Mouse (Mus musculus): Measurements from ENCODE around the gene Chn1. TPM values are rescaled to one million over a fixed set of nuclear protein-coding genes. Genes with fewer than 3 reads are reported as not detected.

Gene Chn1
- polyA plus RNA-seq, 1 experiment from 2014 or later = 118 TPM

DNA sequence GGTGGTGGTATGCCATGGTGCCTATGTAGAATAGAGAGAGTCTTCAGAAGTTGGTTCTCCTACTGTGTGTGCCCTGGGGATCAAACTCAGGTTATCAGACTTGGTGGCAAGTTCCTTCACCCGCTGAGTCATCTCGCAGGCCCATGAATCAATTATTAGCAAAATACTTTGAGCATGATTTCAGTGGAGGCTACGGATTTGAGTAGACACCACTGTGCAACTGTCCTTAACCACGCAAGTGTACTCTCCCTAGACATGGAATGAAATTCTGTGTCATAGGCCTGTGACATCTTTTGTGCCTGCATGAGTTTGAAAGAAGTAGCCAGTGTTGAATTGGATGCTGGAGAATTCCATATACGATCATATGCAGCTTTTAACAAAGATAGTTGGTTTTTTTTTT, 194.4 kb downstream of the Chn1 start:
- 91% methylated on average over 5 of the region's 5 CpGs for WGBS
- H3K36me3 ChIP-seq (replicated peaks; ENCODE audit: control insufficient read depth, insufficient read depth) = no peaks in the 10 kb centered on the region
- no peak for ATAC-seq (ENCODE audit: low FRiP score)

DNA sequence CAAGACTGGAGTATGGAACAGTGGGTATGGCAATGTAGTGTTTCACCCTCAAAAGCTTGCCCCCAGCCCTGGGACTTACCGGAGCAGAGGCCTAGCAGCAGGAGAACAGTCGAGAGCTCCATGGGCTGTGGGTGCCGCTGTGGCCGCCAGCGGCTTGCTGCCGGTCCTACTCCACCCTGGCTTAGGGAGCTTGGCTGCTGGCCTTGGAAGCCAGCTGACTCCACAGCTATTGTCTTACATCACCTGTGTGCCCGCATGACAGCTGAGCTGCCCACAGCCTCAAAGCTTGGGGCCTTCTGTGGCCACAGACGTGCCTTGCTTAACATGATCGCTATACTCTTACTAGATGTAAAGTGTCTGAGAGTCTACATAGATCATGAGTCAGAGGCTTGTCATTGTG, 195.0 kb downstream of the Chn1 start, which contains the start of gene Chrna1:
Gene Chrna1 (minus strand): TSS at position 173 of the 400 bp plus-strand sequence.
- Histone ChIP-seq H3K9ac (no peak within 1 kb of the TSS), H3K36me3 (replicated peaks; ENCODE audit: control insufficient read depth, insufficient read depth) (no peaks in the 10 kb centered on the region)

More for the DNA sequence above, 194.4 kb downstream of the Chn1 start:
- H3K27ac ChIP-seq = no peak overlapping the region
- H3K4me3 ChIP-seq (replicated peaks; ENCODE audit: low read length) = no peak overlapping the region
- H3K27me3 ChIP-seq (ENCODE audit: control insufficient read depth, insufficient read depth, low read length) = peaks cover 3% of the 10 kb centered on the region; the same call in 1 of the 2 replicates
- no peaks in the 10 kb centered on the region for H3K9me3 ChIP-seq (ENCODE audit: control insufficient read depth, low read length)
- no peak overlapping the region for H3K4me2 ChIP-seq (replicated peaks)
- DNase-seq (ENCODE audit: low spot score) = no peak
- H3K9ac ChIP-seq = no peak overlapping the region
- peaks cover 5% of the 10 kb centered on the region; the same call in 1 of the 2 replicates for H3K4me1 ChIP-seq (replicated peaks; ENCODE audit: control insufficient read depth, insufficient read depth, low read length)

DNA sequence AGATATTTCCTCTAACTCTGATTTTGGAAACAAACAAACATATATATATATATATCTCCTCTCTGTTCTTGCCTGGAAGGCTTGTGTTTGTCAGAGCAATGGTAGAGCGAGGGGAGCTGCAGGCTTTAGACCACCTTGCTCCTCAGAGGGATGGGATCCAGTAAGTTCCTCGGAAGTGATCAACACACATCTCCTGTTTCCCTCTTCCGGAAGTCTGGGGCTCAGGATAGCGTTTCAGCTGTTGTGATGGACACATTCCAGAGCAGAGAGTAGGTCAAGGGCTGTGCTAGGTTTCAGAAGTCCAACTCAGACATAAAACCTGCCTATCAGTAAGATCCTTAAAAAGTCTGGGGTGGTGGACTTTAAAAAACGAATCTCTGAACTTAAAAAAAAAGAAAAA, 196.0 kb downstream of the Chn1 start:
- Histone ChIP-seq H3K27ac (no peak overlapping the region), H3K27me3 (ENCODE audit: control insufficient read depth, insufficient read depth, low read length) (peaks cover 3% of the 10 kb centered on the region; the same call in 1 of the 2 replicates), H3K9me3 (ENCODE audit: control insufficient read depth, low read length) (no peaks in the 10 kb centered on the region), H3K4me2 (replicated peaks) (no peak overlapping the region), H3K36me3 (replicated peaks; ENCODE audit: control insufficient read depth, insufficient read depth) (no peaks in the 10 kb centered on the region), H3K9ac (no peak overlapping the region), H3K4me3 (replicated peaks; ENCODE audit: low read length) (no peak overlapping the region), H3K4me1 (replicated peaks; ENCODE audit: control insufficient read depth, insufficient read depth, low read length) (no peaks in the 10 kb centered on the region)
- DNase-seq (ENCODE audit: low spot score) = no peak
- WGBS = 67% methylated on average over 5 of the region's 5 CpGs
- ATAC-seq (ENCODE audit: low FRiP score) = no peak

More for the DNA sequence above, 195.0 kb downstream of the Chn1 start, which contains the start of gene Chrna1:
- 92% methylated on average over 9 of the region's 9 CpGs for WGBS
- Histone ChIP-seq H3K9me3 (ENCODE audit: control insufficient read depth, low read length) (no peaks in the 10 kb centered on the region), H3K27me3 (ENCODE audit: control insufficient read depth, insufficient read depth, low read length) (peaks cover 3% of the 10 kb centered on the region; the same call in 1 of the 2 replicates), H3K4me2 (replicated peaks) (no peak within 1 kb of the TSS), H3K4me3 (replicated peaks; ENCODE audit: low read length) (no peak within 1 kb of the TSS), H3K27ac (no peak within 1 kb of the TSS), H3K4me1 (replicated peaks; ENCODE audit: control insufficient read depth, insufficient read depth, low read length) (no peaks in the 10 kb centered on the region; the same call in 1 of the 2 replicates)
- ATAC-seq (ENCODE audit: low FRiP score) (no peak), DNase-seq (ENCODE audit: low spot score) (no peak)

DNA sequence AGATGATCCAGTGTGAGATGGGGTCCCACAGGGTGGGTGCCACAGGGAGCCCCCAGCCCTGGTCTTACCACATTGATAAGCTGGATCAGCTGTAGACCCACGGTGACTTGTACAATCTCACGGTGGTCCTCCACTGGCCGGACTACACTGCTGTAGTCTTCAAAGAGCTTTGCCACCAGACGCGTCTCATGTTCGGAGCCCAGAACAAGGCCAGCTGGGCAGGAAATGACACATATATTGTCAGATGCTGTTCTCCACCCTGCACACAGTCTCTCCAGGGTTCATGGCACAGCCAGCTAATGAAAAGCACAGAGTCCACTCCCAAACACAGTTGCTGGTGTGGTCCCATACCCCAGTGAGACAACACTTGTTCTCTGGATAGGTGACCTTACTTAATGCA, 200.7 kb downstream of the Chn1 start:
- Histone ChIP-seq H3K4me3 (replicated peaks; ENCODE audit: low read length) (no peak overlapping the region), H3K9ac (no peak overlapping the region), H3K4me1 (replicated peaks; ENCODE audit: control insufficient read depth, insufficient read depth, low read length) (no peaks in the 10 kb centered on the region), H3K4me2 (replicated peaks) (no peak overlapping the region), H3K27me3 (ENCODE audit: control insufficient read depth, insufficient read depth, low read length) (no peaks in the 10 kb centered on the region), H3K27ac (no peak overlapping the region), H3K36me3 (replicated peaks; ENCODE audit: control insufficient read depth, insufficient read depth) (no peaks in the 10 kb centered on the region), H3K9me3 (ENCODE audit: control insufficient read depth, low read length) (no peaks in the 10 kb centered on the region)
- ATAC-seq (ENCODE audit: low FRiP score) = no peak
- 84% methylated on average over 6 of the region's 6 CpGs for WGBS
- no peak for DNase-seq (ENCODE audit: low spot score)

DNA sequence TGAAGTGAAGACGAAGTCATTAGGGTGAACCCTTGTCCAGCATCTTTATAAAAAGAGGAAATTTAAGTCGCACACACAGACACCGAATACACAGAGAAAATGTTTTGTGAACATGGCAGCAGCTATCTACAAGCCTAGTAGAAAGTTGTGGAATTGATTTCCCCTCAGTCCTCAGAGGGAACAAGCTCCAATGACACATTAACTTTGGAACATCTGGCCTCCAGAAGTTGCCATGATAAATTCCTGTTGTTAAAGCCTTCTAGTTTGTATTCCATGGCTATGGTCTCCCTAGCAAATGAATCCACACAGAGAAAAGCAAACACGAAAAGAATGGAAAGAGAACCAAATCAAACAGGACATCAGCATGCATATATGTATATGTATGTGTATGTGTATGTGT, 201.6 kb downstream of the Chn1 start:
- Histone ChIP-seq H3K27me3 (ENCODE audit: control insufficient read depth, insufficient read depth, low read length) (no peaks in the 10 kb centered on the region), H3K4me1 (replicated peaks; ENCODE audit: control insufficient read depth, insufficient read depth, low read length) (no peaks in the 10 kb centered on the region), H3K9ac (no peak overlapping the region), H3K4me2 (replicated peaks) (no peak overlapping the region; the same call in 1 of the 2 replicates), H3K9me3 (ENCODE audit: control insufficient read depth, low read length) (no peaks in the 10 kb centered on the region), H3K36me3 (replicated peaks; ENCODE audit: control insufficient read depth, insufficient read depth) (no peaks in the 10 kb centered on the region), H3K27ac (peak overlapping the region; percentile 81), H3K4me3 (replicated peaks; ENCODE audit: low read length) (no peak overlapping the region)
- 87% methylated on average over 4 of the region's 4 CpGs for WGBS
- no peak for ATAC-seq (ENCODE audit: low FRiP score)
- DNase-seq (ENCODE audit: low spot score) = no peak

- Histone ChIP-seq H3K9ac (peak overlapping the region; percentile 46), H3K27me3 (ENCODE audit: control insufficient read depth, insufficient read depth, low read length) (no peaks in the 10 kb centered on the region), H3K27ac (peak overlapping the region; percentile 81), H3K36me3 (replicated peaks; ENCODE audit: control insufficient read depth, insufficient read depth) (no peaks in the 10 kb centered on the region), H3K9me3 (ENCODE audit: control insufficient read depth, low read length) (no peaks in the 10 kb centered on the region), H3K4me1 (replicated peaks; ENCODE audit: control insufficient read depth, insufficient read depth, low read length) (no peaks in the 10 kb centered on the region), H3K4me2 (replicated peaks) (peak overlapping the region; percentile 51), H3K4me3 (replicated peaks; ENCODE audit: low read length) (peak overlapping the region; percentile 27)
- peak; percentile 90 for DNase-seq (ENCODE audit: low spot score)
- peak; percentile 92 for ATAC-seq (ENCODE audit: low FRiP score)
- 12% methylated on average over 23 of the region's 23 CpGs for WGBS
Measured at GRCm38 (mm10) chr2:73572539-73573372, 202.4 kb downstream of the Chn1 start.

GRCm38 (mm10) chr2:73571901-73572300, 203.2 kb downstream of the Chn1 start:
- H3K27me3 ChIP-seq (ENCODE audit: control insufficient read depth, insufficient read depth, low read length) = no peaks in the 10 kb centered on the region
- no peak overlapping the region for H3K9ac ChIP-seq
- H3K27ac ChIP-seq = no peak overlapping the region
- no peak overlapping the region for H3K4me2 ChIP-seq (replicated peaks)
- no peak for DNase-seq (ENCODE audit: low spot score)
- H3K9me3 ChIP-seq (ENCODE audit: control insufficient read depth, low read length) = no peaks in the 10 kb centered on the region
- no peak overlapping the region for H3K4me3 ChIP-seq (replicated peaks; ENCODE audit: low read length)
- no peak for ATAC-seq (ENCODE audit: low FRiP score)
- WGBS = 68% methylated on average over 6 of the region's 6 CpGs
- H3K4me1 ChIP-seq (replicated peaks; ENCODE audit: control insufficient read depth, insufficient read depth, low read length) = no peaks in the 10 kb centered on the region
- H3K36me3 ChIP-seq (replicated peaks; ENCODE audit: control insufficient read depth, insufficient read depth) = no peaks in the 10 kb centered on the region

DNA sequence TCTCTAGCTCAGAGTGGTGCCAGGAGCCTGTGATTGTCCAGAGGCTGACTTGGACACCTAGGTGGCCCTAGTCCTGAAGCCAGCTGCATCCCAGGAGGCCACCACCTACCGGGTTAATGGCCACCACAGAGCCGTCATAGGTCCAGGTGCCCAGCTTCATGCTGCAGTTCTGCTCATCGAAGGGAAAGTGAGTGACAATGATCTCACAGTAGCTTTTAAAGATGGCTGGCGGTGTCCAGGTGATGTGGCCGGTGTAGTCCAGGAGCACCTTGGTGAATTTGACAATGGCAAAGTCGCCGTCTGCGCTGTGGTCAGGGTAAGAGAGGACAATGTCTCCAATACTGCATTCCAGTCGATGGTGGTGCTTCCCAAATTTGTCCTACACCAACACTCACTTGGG, 203.8 kb downstream of the Chn1 start:
- Histone ChIP-seq H3K9me3 (ENCODE audit: control insufficient read depth, low read length) (no peaks in the 10 kb centered on the region), H3K27ac (no peak overlapping the region), H3K4me2 (replicated peaks) (no peak overlapping the region), H3K4me1 (replicated peaks; ENCODE audit: control insufficient read depth, insufficient read depth, low read length) (0 out of 2 replicates have a peak, but pooled peaks cover 3% of the 10 kb centered on the region), H3K36me3 (replicated peaks; ENCODE audit: control insufficient read depth, insufficient read depth) (no peaks in the 10 kb centered on the region), H3K27me3 (ENCODE audit: control insufficient read depth, insufficient read depth, low read length) (no peaks in the 10 kb centered on the region), H3K4me3 (replicated peaks; ENCODE audit: low read length) (no peak overlapping the region), H3K9ac (no peak overlapping the region)
- 93% methylated on average over 9 of the region's 9 CpGs for WGBS
- DNase-seq (ENCODE audit: low spot score) (no peak), ATAC-seq (ENCODE audit: low FRiP score) (no peak)

GRCm38 (mm10) chr2:73566989-73567605, 208.0 kb downstream of the Chn1 start:
- no peaks in the 10 kb centered on the region for H3K36me3 ChIP-seq (replicated peaks; ENCODE audit: control insufficient read depth, insufficient read depth)
- H3K4me2 ChIP-seq (replicated peaks) = peak overlapping the region; percentile 28; the same call in 1 of the 2 replicates
- 27% methylated on average over 8 of the region's 8 CpGs for WGBS
- H3K27ac ChIP-seq = no peak overlapping the region
- DNase-seq (ENCODE audit: low spot score) (peak; percentile 84), ATAC-seq (ENCODE audit: low FRiP score) (peak; percentile 52; the same call in 1 of the 2 replicates)
- H3K4me1 ChIP-seq (replicated peaks; ENCODE audit: control insufficient read depth, insufficient read depth, low read length) = 0 out of 2 replicates have a peak, but pooled peaks cover 8% of the 10 kb centered on the region
- H3K4me3 ChIP-seq (replicated peaks; ENCODE audit: low read length) = no peak overlapping the region
- H3K27me3 ChIP-seq (ENCODE audit: control insufficient read depth, insufficient read depth, low read length) = no peaks in the 10 kb centered on the region
- H3K9ac ChIP-seq = no peak overlapping the region
- no peaks in the 10 kb centered on the region for H3K9me3 ChIP-seq (ENCODE audit: control insufficient read depth, low read length)
